Mouse (Mus musculus) cerebellum, adult 2 months (tissue): Measurements from ENCODE around the gene Flnb. TPM values are rescaled to one million over a fixed set of nuclear protein-coding genes. Genes with fewer than 3 reads are reported as not detected.

ENCODE experiments used
- DNase-seq, 2 experiments: peaks; one replicate each; pipeline ENCODE4 v3.0.0; 2021
- H3K27ac ChIP-seq: fragments of 200-500 bp; 2 replicates; pipeline ENCODE4 v1.5.1; 2012; ENCODE audit warnings: low read length, control low read depth, inconsistent platforms; ENCODE audit not compliant: insufficient read depth
- H3K27me3 ChIP-seq: fragments of 200-500 bp; 2 replicates; pipeline ENCODE4 v1.6.1; 2012; ENCODE audit warnings: inconsistent platforms, mild to moderate bottlenecking, low read length, moderate library complexity; ENCODE audit not compliant: control insufficient read depth, insufficient read depth
- H3K4me1 ChIP-seq: fragments of 200-500 bp; 2 replicates; pipeline ENCODE4 v1.6.1; 2011; ENCODE audit warnings: low read length; ENCODE audit not compliant: control insufficient read depth, insufficient read depth
- H3K4me3 ChIP-seq: fragments of 200-500 bp; replicated peaks from 2 replicates; pipeline ENCODE3; 2011; ENCODE audit warnings: mild to moderate bottlenecking, low read depth, low read length, control low read depth; ENCODE audit not compliant: insufficient read depth
- CTCF ChIP-seq: fragments of 200-500 bp; IDR thresholded peaks from 2 replicates; pipeline ENCODE4 v1.5.1; 2011; ENCODE audit warnings: low read depth, mild to moderate bottlenecking, control low read depth, low read length, moderate library complexity, borderline replicate concordance; ENCODE audit not compliant: insufficient read depth
- POLR2A ChIP-seq: fragments of 200-500 bp; IDR thresholded peaks from 2 replicates; pipeline ENCODE4 v1.6.1; 2011; ENCODE audit warnings: low read length, control low read depth, borderline replicate concordance; ENCODE audit not compliant: insufficient read depth
- WGBS: fragments of 180-500 bp; shearing (Covaris S2); methylation state at CpG from one replicate; pipeline ENCODE4 v1.1.7; 2018; 5-methylcytosine and 5-hydroxymethylcytosine counted together
- polyA plus RNA-seq: library from polyadenylated mRNA; depleted of rRNA; stranded (reverse); fragments of >200 nt; gene quantifications from 2 replicates; pipeline ENCODE4 v1.2.3, GENCODE M21; 2012

Gene Flnb
- polyA plus RNA-seq, 1 experiment, result 33.0 TPM

DNA sequence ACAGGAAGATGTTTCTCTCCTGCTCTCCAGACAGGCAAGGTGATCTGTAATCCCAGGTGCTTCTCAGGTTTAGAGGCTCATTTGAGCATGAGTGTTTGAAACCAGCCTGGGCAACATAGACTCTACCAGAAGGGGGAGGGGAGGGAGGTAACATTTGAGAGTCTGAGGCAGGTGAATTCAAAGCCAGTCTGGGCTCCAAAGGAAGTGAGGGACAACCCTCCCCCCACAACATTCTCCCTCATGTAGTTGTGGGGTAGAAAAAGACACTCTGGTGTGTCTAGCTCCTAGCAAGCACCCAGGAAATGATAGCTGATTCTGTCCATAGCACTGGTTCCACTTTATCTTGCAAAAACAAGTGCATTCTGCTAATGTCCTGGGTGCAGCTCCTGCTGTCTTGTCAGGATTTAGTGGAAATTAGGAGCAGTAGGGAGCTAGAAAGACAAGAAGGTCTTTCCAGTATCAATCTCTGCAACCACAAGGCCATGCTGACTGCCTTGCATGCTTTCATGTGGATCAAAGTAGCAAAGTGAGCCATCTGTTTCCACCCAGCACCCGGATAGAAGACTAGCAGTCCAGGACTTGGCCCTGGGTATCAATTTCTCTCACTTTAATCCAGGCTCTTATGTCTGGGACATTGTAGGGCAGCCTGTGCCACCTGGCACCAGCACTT lies 14.1 kb downstream of the Flnb start:
- WGBS, result 9% methylated on average over 1 of the region's 1 CpGs
- H3K27ac ChIP-seq, result peak overlapping the region; percentile 45; the same call in 1 of the 2 replicates
- TF ChIP-seq POLR2A (no peak), CTCF (no peak)

DNA sequence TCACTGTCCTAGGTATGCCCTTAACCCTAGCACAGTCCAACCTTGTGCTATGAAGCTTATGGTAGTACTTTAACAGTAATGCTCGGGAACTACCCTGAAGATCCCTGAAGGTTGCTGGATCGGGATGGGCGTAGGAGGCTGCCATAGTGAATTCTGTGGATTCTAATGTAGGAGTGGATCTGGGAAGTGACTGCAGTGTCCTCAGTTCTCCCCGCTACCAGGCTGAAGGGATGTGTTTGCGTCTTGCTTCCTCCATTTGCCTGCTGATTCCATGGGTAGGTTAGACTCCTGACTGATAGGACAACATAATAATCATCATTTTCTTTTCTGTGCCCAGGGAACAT lies 14.7 kb downstream of the Flnb start:
- DNase-seq, result no peak
- WGBS, result 92% methylated on average over 5 of the region's 5 CpGs

More for the DNA sequence above, 14.1 kb downstream of the Flnb start:
- Histone ChIP-seq H3K4me1 (peaks cover 16% of the 10 kb centered on the region), H3K4me3 (no peak overlapping the region), H3K27me3 (no peaks in the 10 kb centered on the region)
- DNase-seq, result peak; percentile 52 to 75

DNA sequence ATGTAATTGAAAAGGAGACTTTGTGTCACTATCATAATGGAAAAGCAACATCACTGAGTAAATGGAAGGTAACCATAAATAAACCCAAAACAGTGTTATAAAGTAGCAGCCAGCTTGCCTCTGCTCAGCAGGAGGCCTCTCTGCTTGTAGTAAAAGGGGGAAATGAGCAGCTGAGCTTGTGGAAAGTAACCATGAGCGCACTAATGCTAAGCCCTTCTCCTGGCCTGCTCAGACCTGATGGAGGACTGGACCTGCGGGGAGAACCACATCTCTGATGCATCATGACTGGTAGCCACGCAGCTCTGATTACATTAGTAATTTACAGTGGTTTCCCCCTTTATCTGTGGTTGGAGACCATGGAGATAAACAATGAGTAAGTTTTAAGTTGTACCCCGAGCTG lies 15.7 kb downstream of the Flnb start:
- H3K4me3 ChIP-seq, result no peak overlapping the region
- no peak for TF ChIP-seq POLR2A
- no peak for TF ChIP-seq CTCF
- peaks cover 16% of the 10 kb centered on the region for H3K4me1 ChIP-seq
- DNase-seq, result no peak
- 73% methylated on average over 4 of the region's 4 CpGs for WGBS
- no peaks in the 10 kb centered on the region for H3K27me3 ChIP-seq
- H3K27ac ChIP-seq, result no peak overlapping the region

More for the DNA sequence above, 14.7 kb downstream of the Flnb start:
- Histone ChIP-seq H3K4me1 (peaks cover 16% of the 10 kb centered on the region), H3K27ac (no peak overlapping the region), H3K27me3 (no peaks in the 10 kb centered on the region), H3K4me3 (no peak overlapping the region)
- no peak for TF ChIP-seq CTCF
- no peak for TF ChIP-seq POLR2A

DNA sequence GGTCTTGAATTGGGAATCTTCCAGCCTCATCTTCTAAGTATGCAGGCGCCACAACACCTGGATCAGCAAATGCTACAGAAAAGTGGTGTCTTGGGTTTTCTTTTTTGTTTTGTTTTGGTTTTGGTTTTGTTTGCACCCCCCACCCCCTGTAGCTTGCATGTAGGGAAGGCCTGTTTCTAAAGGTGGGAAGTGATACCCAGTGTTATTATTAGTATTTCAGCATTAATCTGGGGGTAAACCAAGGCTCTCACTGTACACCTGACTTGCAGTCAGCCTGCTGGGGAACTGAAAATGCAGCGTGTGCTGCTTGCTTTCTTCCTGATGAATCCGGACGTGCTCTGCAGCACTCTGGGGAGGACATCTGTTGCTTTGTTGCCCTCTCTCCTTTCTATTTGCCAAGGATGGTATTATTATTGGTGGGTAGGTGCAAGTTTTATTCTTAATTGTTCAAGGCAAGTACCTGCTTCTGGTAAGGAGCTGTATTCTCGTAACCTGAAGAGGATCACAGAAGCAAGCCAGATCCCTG lies 20.9 kb downstream of the Flnb start:
- Histone ChIP-seq H3K4me3 (no peak overlapping the region), H3K4me1 (peaks cover 9% of the 10 kb centered on the region), H3K27me3 (no peaks in the 10 kb centered on the region), H3K27ac (no peak overlapping the region)
- TF ChIP-seq POLR2A (no peak), CTCF (no peak)
- DNase-seq, result no peak
- WGBS, result 60% methylated on average over 5 of the region's 5 CpGs

DNA sequence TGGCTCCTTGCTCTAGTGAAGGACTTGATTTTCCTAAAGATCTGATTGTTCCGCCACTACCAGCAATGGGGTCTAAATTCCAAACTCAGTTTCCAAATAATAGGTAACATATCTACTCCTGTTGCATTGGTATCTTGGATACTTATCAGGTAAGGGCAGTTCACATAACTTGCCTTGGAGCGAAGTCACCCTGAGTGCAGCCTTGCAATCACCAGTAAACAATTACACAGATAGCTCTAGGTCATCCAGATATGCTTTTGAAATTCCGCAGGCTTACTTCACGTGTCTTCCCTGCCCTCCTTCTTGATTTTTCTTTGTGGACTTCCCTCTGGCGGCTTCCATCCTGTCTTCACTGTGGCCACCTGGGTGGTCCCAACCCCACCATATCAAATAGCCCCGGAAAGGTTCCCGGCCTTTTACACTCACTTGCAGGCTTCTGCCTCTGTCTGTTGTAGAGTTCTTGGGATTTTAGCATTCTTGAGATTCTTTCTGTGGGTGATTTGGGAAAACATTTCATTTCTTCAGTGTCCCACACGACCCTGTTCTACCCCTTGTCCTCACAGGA lies 22.3 kb downstream of the Flnb start:
- TF ChIP-seq POLR2A, result no peak
- no peak for TF ChIP-seq CTCF
- DNase-seq, result no peak
- Histone ChIP-seq H3K27me3 (no peaks in the 10 kb centered on the region), H3K27ac (no peak overlapping the region), H3K4me3 (no peak overlapping the region), H3K4me1 (peaks cover 9% of the 10 kb centered on the region)
- 85% methylated on average over 8 of the region's 8 CpGs for WGBS

DNA sequence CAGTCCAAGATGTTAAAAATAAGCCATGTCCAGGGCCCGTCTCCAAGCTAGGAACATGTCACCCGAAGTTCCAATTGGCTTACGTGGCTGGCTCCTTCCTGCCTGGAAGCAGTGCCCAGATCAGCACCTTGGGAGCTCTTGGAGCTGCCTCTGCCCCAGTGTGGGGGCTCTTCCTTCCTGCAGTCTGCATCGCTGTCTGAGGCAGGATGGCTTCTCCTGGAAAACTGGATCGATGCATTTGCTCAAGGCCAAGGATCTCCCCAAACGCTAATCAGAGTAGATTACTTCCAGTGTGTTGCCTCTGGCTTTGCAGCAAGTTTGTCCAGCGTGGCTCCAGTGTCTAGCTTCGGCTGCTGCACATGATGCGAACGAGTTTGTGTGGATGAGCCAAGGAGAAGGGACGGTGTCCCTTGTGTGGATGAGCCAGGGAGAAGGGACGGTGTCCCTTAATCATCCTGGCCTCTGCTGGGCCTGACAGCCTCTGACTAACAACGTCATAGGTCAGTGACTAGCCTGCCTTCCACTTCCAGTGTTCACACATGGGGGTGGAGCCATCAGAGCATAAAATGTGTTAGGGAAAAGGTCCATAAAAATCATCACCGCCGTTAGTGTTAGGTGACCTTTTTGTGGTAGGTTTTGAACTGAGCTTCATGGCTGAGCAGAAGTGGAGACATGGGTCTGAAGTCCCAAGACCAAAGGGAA lies 25.0 kb downstream of the Flnb start:
- TF ChIP-seq POLR2A, result no peak
- TF ChIP-seq CTCF, result no peak
- H3K27ac ChIP-seq, result no peak overlapping the region
- H3K4me1 ChIP-seq, result peaks cover 9% of the 10 kb centered on the region
- 18% methylated on average over 15 of the region's 15 CpGs for WGBS
- H3K27me3 ChIP-seq, result no peaks in the 10 kb centered on the region
- DNase-seq, result peak in 1 of 2 experiments; percentile 52
- no peak overlapping the region for H3K4me3 ChIP-seq

DNA sequence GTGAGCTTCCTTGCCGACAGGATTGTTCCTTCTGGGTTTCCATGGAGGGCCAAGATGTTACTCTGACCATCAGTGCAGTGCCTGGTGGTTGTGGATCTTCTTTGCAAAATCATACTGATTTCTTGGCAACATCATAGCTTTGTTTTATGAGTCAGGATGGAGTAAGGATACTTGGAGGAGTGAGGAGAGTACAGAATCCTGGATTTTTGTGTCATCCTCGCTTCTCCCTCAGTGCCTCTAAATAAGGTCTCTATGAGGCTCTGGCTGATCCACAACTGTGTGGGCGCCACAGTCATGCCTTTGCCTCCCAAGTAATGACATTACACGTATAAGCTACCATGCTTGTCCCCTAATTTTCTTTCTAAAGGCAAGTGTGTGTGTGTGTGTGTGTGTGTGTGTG lies 28.9 kb downstream of the Flnb start:
- no peak overlapping the region for H3K4me3 ChIP-seq
- TF ChIP-seq POLR2A (no peak), CTCF (no peak)
- DNase-seq, result no peak
- H3K27ac ChIP-seq, result no peak overlapping the region
- WGBS, result 84% methylated on average over 4 of the region's 4 CpGs
- H3K4me1 ChIP-seq, result peaks cover 6% of the 10 kb centered on the region
- no peaks in the 10 kb centered on the region for H3K27me3 ChIP-seq
